Mouse (Mus musculus) kidney, adult 2 months (tissue): ENCODE data around the gene Samd13.

Source experiments
- CTCF ChIP-seq: fragments of 200-500 bp; conservative IDR thresholded peaks from 2 replicates; pipeline ENCODE4 v1.5.1; 2011; ENCODE audit warnings: low read depth, mild to moderate bottlenecking, control low read depth, low read length, moderate library complexity, mixed read lengths; ENCODE audit not compliant: insufficient read depth, insufficient read length
- POLR2A ChIP-seq: fragments of 200-500 bp; IDR thresholded peaks from one replicate; pipeline ENCODE4 v1.6.1; 2011; ENCODE audit warnings: low read depth, low read length, control low read depth

DNA sequence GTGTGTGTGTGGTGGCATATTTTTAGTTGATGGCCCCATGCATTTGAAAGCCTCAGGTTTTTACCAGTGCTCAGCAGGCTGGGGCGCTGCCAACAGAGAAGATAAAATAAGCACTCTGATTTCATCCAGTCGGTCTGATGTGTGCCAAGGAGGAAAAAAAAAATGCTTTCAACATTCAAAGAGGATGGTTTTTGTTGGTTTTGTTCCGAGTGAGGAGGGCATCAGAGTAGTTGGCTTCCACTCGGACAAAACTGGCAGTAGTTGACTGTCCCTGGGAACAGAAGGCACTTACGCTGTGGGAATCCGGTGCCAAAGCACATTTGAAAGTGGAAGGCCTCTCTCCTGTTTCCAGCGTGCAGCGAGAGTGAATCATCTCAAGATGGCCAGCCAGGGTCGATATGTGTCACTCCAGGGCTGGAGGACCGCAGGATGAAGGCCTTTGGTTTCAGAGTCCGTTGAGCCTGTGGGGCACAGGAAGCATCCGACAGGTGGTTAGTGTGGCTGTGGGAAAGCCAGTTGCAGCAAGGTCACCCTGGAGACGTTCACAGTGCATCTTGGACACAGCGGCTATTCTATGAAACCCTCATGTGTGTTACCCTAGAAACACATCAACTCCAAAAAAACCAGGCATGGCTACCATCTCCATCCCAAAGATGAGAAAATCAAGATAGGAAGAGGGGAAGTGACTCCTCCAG lies 64.7 kb downstream of the Samd13 start:
- no peak for TF ChIP-seq CTCF
- no peak for TF ChIP-seq POLR2A
